Mouse (Mus musculus) gastrocnemius, postnatal 10 days (tissue): ENCODE measurements around the gene Tagln3. TPM values are rescaled to one million over a fixed set of nuclear protein-coding genes. Genes with fewer than 3 reads are reported as not detected.

Experiments
- DNase-seq: peaks from one replicate; pipeline ENCODE4 v3.0.0; 2021; ENCODE audit warnings: mixed read lengths
- long read RNA-seq, 2 experiments: library from polyadenylated mRNA; stranded (forward); transcript quantifications; one replicate each; pipeline ENCODE4 v2.0.0; 2021
- total RNA-seq, 2 experiments: library from RNA; stranded (reverse); gene quantifications; 2 replicates each; pipeline ENCODE4 v1.2.3; 2021

The Tagln3 gene
- total RNA-seq, result under 1 TPM; 0.70 to 0.90 TPM
- long read RNA-seq, experiment 1, result 0 reads
- long read RNA-seq, experiment 2, partial matches to known transcripts, result 0 of 2 reads
- long read RNA-seq, experiment 2, other reads (novel, unspliced or antisense), result 0 of 2 reads

GRCm38 (mm10) chr16:45724061-45724741 is at the start of gene Tagln3:
TSS of gene Tagln3 (minus strand) at chr16:45724608.
- peak; percentile 32 for DNase-seq

- DNase-seq, result no peak
These were observed 46.5 kb upstream of the Tagln3 start for GRCm38 (mm10) chr16:45770914-45771313.

DNA sequence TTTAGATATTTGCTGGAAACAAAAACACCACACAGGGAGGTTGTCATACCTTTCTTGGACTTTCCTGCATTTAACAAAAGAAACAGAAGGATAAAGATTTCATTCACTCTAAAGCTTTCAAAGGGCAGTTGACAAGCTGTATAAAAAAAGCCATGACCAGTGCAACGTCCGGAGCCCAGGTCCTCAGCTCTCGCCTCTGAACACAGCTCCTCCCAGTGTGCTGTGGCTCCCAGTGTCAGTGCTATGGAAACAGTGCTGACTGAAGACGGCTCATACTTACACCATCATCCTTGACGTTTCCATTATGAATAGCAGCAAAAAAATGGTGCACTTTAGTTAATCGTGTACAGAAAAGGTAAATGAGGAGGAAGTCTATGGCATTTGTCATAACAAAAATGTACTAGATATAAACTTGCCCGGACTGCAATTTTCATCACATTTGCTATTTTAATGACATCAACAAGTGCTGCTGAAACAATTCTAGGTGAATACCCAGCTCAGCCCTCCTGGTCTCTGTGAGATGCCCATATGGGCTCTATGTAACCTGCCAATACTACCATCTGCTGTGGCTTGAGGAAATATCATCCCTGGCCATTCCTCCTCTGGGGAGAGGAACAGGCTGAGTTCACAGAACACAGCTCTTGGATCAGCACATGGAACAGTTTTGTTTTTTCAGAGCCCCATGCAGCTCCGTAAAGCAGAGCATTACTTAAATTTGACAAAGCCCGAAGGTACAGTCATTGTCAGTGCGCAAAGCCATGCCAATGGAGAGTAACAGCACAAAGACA is 43.6 kb upstream of the Tagln3 start:
- DNase-seq, result no peak

DNA sequence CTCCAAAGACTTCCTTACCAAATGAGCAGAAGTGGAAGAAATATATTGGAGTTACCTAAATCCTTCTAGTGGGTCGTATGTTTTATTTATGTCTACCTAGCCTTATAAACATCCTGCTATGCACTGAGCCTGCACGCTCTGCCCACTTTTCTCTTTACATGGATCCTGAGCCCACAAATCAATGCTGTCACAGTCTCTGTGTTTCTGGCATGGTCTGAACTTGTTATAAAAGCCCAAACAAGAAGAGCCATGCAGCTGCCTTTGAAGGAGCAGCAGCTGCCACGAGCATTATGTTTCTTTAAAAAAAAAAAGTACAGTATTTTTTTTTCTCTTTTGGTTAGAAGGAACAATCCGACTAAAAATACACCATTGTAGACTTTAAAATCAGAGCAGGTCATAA is 43.0 kb upstream of the Tagln3 start:
- DNase-seq, result no peak

GRCm38 (mm10) chr16:45765801-45766494 is 41.5 kb upstream of the Tagln3 start:
- no peak for DNase-seq

GRCm38 (mm10) chr16:45765102-45765501 is 40.7 kb upstream of the Tagln3 start:
- DNase-seq, result no peak

DNA sequence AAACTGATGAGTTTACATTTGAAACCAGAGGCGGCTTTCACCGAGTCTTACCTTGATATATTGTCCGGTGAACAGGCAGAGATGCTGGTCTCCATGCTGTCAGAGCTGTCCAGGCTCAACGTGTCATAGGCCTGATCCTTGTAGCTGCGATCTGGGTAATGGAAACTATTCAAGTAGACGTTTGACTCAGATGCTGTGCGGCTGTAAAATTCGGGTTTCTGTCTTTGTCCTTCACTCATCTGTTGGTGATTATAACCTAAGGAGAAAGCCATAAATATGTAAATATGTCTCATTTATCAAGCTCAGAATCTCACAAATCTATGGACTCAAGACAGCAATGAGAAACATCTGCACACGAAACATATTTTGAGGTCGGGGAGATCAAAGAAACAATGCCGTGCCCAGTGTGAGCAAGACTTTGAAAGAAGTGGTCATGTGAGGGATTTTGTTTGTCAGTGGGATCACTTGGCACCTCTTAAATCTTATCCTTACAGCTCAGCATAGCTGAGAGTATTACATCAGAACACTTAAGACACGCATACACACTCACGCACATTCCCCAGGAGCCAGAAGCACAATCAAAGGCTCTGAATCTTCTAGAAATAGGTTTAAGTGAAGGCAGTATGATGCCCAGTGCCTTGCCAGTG is 38.6 kb upstream of the Tagln3 start:
- no peak for DNase-seq

DNA sequence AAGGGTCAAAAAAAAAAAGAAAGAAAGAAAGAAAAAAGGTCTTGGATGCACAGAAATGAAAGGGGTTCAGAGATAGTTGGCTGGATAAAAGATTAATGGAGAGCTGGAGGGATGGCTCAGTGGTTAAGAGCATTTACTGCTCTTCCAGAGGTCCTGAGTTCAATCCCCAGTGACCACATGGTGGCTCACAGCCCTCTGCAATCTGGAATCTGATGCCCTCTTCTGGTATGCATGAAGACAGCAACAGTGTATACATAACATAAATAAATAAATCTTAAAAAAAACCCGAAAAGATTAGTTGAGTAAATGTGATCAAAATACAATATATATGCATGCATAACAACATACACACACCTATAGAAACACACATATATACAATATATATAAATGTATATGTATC is 37.0 kb upstream of the Tagln3 start:
- no peak for DNase-seq

- DNase-seq, result no peak
These were observed 34.4 kb upstream of the Tagln3 start for GRCm38 (mm10) chr16:45758726-45759269.

DNA sequence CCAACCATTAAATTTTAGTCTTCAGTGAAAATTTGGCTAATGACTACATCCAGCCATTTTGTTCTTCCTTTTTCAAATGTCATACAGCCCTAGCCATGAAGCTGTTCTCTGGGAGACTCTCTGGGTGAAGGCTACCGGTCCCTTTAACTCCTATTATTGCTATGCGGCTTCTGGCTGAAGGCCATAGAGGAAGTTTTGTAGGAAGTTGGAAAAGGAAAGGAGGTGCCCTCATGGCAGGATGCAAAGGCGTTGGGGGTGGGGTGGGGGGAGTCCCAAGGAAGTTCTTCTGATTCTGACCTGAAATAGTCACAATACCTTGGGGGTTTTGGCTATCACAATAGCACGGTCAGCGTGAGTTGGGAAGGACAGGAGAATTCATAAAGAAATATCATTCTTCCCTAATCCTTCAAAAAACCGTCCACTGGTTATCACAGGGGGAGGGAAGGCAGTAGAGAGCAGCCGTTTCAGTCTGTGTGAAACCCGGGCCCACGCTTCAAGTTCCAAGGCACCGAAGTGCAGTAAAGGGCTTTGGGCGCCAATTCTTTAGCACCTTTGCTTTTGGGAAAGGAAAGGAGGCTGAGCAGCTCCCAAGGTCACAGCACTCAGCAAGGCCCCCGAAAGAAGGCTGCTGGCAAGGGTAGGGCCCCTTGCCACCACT is 33.1 kb upstream of the Tagln3 start:
- DNase-seq, result no peak

DNA sequence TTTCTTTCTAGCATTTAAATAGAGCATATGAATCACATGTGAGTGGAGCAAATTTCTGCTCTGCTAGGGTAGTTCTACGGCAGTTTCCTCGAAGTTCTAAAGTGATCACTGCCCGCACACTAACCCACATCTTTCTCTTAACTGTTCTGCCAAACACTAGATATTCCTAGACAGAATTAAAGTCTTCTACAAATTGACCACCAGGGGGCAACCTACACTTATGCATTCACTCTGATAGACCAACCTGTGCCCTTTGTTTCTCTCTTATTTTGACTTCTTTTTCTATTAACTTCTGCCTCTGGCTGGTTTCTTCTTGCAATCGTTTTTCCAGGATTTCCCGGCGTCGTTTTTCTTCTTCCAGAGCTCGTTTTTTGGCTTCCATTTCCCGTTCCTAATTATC is 32.4 kb upstream of the Tagln3 start:
- DNase-seq, result peak; percentile 23

GRCm38 (mm10) chr16:45743591-45744144 is 19.3 kb upstream of the Tagln3 start:
- no peak for DNase-seq

- peak; percentile 98 for DNase-seq
These were observed 18.4 kb upstream of the Tagln3 start, which contains the start of gene Abhd10 for GRCm38 (mm10) chr16:45742615-45743476. TSS of gene Abhd10 (minus strand) at chr16:45742955.

- DNase-seq, result no peak
These were observed 13.5 kb upstream of the Tagln3 start for GRCm38 (mm10) chr16:45737880-45738279.

- DNase-seq, result no peak
These were observed 12.3 kb upstream of the Tagln3 start for GRCm38 (mm10) chr16:45736724-45737123.

DNA sequence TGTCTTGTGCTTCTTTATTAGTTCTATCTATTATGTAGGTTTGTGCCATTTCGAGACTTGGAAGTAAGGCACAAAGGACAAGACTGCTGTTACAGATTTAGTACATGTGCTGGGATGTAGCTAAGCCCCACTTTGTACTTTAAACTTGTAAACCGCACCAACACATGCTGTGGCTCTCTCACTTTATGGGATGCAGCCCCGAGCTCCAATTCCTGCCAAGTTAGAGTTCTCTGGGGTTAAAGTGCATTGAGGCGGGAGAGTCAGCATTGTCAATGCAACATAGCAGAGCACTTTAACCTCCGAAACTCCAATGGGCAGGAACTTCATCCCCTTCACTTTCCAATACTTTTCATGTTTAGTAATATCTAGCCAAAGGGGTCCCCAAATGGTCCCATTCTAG is 4.8 kb upstream of the Tagln3 start:
- DNase-seq, result no peak

GRCm38 (mm10) chr16:45724742-45725102 is 314 bp upstream of the Tagln3 start:
- DNase-seq, result no peak

- DNase-seq, result no peak
These were observed 1.1 kb downstream of the Tagln3 start for GRCm38 (mm10) chr16:45723172-45723901.

DNA sequence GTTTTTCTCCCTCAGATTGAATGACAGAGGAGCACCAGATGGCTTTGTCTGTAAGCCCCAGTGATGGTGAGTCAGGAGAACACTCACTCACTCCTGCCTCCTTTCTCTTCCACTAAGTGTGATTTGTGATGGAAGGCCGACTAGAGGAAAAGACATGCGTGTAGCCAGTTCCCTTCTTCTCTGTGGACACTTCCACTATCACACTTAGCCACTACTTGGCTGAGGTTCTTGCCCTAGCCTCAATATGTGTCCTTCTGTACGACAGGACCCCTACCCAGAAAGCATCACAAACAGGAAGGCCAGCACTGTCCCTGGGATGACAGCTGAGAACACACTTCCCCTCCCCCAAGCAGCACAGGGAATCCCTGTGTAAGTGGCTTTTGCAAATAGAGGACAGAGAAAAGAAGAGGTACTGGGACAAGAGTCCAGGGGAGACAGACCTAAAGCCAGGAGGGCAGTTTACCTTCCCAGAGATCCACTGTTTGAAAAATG is 1.9 kb downstream of the Tagln3 start:
- DNase-seq, result no peak
